Mouse (Mus musculus): Measurements from ENCODE around the gene Olfr890.
"Not testable (repeated sequence)": the region's sequence is repeated elsewhere in the genome, so short reads cannot be mapped to it uniquely, and the experiment has no call there.

Gene Olfr890

DNA sequence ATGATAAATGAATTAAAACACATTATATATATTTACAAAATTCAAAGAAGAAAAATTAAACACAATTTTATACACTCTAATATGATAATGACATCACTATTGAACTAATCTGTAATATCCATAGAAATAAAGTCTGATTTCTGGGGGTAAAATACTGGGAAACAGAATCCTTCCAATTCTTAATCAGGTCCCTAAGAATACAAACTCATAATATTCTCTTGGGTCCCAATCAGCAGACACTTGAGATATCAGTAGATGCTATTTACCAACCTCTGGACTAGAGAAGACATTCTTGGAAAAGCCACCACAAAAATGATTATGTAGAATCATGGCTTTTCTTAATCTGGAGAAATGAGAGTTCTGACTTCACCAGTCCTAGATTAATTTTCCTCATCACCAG, at the start of gene Olfr890:
Gene Olfr890, plus strand, starts transcription at position 301 of the 400 bp plus-strand sequence.
- no peak for DNase-seq

GRCm38 (mm10) chr9:38107828-38108227, 34.5 kb upstream of the Olfr890 start, which contains the start of gene Olfr888:
Gene Olfr888 (plus strand): TSS chr9:38108128.
- DNase-seq: no peak

- DNase-seq: no peak
Measured at GRCm38 (mm10) chr9:38114898-38115297, 27.4 kb upstream of the Olfr890 start, which contains the start of gene Olfr889. Gene Olfr889 (plus strand): TSS chr9:38115198.

DNA sequence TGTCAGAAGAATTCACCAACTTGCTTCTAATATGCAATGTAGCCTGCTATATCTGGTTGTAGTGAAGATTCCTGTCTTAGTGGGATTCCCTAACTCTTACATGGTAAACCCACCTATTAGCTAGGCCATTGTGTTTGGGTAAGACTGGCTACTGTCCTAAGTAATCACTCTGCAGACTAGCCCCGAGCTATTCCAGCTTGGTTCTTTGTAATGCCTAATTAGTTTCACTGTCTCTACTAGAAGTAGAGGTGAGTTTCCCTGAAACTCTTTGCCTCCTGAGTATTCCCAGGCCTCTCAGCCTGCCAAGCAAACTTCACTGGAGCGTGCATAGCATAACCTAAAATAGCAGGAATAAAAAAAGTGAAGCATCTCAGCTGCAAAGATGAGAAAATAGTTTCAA, 26.0 kb downstream of the Olfr890 start:
- not testable (repeated sequence) for DNase-seq

GRCm38 (mm10) chr9:38180721-38181120, 38.4 kb downstream of the Olfr890 start, which contains the start of gene Olfr891:
Gene Olfr891 (minus strand): TSS chr9:38180821.
- DNase-seq: no peak
